Mouse (Mus musculus) embryo, embryonic 11 days (tissue): ENCODE measurements at regions not wholly inside any gene's neighbourhood (a gene's known extent, or its start where the extent isn't known, plus 50 kb on each side); places are given as distances from the start of the nearest gene placed in this dataset.

Source experiments
- DNase-seq: peaks from one replicate; pipeline ENCODE4 v3.0.0-alpha.2; 2015

DNA sequence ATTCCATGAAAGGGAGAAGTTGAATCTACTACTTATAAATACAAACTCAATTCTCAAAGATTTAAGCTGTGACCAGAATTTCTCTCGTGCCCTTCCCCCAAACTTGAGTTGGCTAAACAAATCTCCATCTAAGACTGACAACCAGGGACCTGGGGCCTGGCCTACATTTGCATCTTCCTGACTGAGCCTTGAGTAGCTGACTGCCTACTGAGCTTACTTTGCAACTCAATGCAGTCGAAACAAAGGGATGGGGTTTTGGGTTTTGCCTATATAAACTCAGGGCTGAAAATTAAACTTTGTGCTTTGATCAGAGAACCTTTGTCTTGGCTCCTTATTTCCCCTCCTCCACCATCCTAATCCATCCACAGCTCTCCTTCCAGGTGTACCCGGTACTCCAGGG, 205.9 kb downstream of the Dusp6 start:
- peak; percentile 11 for DNase-seq

DNA sequence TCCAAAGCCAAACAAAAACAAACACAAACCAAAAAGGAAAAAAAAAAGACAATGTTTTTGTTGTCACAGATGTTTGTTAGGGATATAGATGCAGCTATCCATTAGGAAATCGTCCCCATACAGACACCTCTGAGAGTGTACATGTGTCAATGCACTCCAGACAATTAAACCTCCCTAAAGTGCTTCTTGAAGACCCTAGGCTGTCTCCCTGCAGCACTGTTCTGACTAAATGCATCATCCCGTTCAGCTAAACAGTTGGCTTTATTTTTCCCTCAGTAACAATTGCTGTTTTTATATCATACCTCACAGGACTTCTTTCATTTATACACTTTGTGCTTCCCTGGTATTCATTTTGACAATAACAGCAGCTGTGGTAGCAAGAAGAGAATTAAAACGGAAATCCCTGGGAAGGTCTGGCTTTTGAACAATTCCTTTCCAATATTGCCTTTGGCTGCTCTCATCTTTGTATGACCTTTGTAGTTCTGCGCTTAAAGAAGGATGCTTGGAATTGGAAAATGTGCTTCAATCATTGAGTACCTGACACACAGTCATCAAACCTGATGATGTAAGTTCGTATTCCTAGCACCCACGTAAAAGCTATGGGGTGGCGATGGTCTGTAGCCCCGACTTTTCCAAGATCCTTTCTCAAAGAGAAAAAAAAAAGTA, 208.9 kb downstream of the Dusp6 start:
- no peak for DNase-seq

DNA sequence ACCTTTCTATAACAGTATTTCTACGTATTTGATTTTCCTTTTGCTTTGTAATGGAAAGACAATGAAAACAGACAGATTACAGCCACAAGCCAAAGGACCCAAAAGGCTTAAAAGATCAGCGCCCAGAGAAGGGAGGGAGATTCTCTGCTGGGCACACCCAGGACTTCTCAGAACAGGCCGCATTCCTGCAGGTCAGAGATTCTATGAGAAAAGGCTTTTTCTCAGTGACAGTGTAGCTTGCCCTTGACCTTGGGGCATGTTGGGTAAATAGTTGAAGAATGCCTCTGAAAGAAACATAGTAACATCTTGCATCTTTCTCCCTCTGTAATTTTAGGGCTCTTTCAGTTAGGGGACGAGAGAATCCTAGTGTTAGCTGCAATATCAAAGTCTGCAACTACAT, 209.8 kb downstream of the Dusp6 start:
- no peak for DNase-seq

DNA sequence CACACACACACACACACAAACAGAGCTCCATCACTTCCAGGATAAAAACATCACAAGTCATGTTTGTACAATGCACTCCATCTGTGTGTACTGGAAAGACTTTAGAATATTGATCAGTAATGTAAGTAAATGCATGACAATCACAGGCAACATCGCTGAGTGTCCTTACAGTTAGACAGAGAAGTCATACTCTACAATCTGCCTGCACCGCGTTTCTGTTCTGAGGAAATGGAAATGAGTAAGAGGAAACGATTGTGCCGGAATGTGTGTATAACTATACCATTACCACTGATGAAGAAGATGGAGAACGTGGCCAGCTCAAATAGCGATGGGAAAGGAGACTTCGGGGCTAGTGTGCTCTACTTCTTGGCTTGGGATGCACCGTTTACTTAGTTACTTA, 210.7 kb downstream of the Dusp6 start:
- DNase-seq, result no peak

DNA sequence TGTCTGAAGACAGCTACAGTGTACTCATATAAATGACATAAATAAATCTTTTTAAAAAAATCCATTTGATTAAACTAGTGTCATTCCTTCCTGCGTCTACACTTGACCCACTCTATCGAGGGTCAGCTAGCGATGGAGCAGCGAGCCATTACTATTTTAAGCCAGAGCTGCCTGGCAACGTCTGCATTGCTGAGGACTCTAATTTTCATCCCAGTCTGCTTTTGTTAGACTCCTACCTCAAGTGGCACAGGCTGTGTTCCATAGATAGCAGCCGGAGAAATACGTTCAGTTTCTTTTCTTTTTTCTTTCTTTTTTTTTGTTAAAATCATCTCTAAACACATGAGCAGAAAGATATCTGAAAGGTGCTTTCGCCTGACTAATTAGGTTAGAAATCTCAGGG, 211.5 kb downstream of the Dusp6 start:
- DNase-seq, result no peak

DNA sequence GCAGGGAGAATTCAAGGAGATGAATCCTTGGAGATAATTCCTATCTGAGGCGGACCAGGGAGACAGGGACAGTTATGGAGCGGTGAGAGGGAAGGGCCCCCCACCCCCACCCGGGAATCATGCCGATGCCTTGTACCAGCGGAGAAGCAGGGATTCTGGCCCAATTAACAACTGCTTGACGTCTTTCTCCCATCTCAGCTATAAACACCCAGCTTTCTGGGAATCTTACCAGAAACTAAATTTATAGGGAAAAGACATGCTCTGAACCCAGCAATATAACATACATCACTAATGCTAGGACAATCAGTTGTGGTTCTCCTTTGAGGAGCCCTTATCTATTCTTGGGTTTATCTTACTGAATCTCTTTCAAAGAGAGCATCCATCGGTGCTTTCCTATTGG, 213.2 kb downstream of the Dusp6 start:
- DNase-seq, result no peak

DNA sequence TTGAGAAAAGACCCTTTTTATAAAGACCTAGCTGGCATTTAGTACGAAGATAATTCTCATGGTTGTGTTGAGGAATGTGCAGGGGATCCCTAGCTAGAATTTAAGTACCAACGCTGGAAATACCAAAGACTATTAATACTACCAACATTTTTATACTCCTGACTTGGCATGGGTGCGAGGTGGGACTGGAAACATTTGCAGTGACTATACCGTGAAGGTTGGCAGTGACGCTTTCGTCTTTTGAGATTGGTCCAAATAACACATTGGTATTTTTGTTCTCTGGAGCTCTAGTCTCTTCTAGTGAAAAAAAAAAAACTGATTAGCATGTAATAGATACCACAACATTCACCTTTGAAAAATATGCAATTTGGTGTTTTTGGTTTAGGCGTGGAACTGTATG, 213.7 kb downstream of the Dusp6 start:
- no peak for DNase-seq

DNA sequence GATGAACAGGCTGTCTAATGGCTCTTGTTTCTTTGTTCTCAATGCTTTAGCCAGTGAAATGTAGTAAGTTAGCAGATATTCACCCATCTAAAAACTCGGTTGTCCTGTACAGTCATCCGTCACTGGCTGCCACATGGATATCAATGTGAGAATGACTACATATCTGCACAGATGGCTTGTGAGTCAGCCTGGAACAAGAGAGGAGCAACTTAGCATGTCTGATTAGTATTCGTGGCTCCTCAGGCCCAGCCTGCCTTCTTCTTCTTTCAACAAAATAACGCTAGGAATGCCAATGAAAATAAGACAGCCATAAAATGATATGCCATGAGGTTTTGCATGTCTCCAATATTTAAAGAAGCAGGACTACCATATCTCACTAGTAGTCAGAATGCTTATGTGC, 217.5 kb downstream of the Dusp6 start:
- no peak for DNase-seq

DNA sequence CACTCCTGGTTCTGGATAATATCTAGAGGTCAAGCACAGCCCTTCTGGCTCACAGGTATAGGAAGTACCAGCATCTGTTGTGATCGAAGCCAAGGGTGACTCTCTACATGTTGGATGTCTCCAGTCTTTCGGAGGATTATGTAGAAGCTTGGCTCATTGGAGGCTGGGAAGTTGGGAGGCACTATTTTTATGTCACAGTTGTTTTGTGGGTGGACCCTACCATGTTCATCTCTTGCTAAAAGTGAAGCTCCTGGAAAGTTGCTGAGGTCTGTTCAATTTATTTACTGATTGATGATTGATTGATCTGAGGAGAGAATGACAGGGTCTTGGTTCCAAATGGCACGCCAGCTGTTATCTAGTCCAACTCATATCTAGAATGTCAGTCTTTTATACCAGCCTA, 219.0 kb downstream of the Dusp6 start:
- no peak for DNase-seq

DNA sequence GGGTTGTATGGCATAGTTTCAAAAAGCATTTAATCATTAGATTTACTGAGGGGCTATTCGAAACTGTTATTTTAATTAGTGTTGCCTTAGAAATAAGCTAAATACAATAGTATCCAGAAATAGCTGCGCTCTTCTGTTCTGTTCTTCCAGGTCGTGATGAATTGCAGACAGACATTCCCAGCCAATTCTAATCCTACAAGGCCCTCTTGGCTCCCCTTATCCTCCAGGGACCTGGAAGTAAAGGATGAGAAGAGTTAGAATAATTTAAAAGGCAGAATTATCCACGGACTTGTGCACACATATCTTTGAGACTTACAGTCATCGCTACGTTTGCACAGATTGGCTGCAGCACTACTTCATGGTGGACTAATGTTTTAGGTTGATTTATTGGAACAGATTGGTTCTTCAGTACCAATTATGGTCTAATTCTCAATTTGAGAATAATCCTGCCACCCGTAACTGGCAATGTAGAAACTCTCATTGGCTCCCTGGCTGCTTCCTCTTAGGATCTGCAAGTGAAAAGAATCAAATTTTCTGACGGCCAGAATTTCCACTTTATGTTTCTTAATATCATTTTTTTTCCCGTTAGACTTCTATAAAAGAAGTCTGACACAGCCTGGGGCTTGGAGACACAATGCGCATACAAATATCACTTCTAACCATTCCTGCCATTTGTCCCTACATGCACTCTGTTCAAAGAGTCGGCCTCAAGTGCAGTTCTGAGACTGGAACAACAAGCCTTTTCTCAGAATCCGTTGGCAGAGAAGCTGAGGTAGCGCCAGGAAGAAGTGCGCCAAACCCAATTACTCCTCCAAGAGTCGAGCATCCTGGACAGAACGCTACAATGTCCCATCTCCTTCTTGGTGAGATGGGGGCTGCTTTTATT, 225.4 kb downstream of the Dusp6 start:
- no peak for DNase-seq

DNA sequence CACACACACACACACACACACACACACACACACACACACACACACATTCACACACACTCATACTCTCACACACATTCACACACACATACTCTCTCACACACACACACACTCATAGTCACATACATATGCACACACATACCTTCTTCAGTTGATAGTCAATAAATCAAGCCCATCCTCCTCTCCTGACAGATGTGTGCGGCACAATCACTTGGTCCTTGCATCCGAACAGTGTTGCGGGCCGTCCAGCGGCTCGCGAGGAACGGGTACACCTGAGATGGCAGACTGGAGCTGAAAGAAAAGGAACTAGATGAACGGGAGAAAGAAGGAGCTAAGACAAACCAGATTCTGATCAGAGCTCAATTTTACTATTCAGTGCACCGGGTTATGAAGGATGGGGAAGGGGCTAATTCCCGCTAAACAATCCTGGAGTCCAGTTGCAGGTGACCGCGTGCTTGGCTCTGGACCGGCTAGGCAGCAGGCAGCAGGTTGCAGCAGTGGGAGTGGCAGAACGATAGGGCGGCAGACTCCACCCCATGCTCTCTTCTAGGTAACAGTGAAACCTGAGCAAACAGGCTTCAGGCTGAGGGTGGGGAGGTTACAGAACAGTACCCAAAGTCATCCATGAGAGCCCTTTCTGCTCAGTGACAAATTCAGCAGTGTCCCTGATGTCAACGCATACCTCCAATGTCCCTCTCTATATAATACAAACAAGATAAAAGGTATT, 247.8 kb downstream of the Csl start:
- DNase-seq, result no peak

DNA sequence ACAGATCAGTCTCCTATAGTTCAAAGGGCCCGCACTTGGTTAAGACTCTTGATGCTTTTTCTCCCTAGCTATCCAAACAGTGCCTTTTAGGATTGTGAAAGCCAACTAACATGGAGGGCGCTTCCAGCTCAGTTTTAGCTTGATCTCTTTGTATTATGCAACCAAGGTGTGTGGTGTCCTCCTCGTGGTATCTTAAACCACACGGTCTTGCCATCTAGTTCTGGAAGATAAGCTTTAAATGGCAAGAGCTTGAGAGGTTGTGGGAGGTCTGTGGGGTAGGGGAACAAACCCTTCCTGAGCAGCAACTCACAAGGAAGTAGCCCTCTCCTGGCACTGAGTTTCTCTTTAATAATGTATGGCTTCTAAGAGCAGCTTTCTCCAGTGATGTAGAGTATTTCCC, 241.5 kb downstream of the Csl start:
- DNase-seq, result no peak

DNA sequence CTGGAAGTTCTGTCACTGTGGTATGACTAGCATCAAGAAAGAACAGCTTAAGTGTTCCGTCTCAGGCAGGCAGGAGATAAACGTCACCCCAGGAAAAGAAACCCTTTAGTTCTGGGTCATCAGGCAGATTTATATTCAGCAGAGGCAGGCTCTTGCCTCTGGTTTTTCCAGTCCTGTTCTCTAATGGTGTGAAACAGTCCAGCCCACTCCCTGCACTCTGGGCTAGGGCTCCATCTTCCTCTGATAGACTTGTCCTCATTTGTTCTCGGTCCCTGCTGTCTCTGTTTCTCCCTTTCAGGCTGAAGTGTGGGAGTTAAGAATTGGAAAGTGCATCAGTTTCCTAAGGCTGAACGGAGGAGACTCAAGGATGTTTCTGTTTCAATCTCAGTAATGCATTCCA, 240.0 kb downstream of the Csl start:
- peak; percentile 44 for DNase-seq

DNA sequence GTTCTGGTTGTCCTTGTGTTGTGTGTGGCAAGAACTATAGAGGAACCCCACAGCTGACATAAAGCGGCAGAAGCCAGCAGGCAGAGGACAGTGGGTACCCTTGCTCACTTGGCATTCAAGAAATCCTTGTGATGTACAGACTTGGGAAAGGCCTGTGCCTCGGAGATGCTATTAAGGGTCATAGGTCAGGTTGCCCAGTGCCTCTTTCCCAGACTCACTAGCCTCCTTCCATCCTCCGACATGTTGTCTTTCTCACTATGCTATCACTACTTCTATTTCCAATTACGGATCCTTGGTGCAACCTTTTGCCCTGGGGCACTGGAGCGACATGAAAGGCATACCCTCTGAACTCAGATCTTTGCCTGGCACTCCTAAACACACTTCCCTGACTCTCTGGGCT, 235.6 kb downstream of the Csl start:
- no peak for DNase-seq

DNA sequence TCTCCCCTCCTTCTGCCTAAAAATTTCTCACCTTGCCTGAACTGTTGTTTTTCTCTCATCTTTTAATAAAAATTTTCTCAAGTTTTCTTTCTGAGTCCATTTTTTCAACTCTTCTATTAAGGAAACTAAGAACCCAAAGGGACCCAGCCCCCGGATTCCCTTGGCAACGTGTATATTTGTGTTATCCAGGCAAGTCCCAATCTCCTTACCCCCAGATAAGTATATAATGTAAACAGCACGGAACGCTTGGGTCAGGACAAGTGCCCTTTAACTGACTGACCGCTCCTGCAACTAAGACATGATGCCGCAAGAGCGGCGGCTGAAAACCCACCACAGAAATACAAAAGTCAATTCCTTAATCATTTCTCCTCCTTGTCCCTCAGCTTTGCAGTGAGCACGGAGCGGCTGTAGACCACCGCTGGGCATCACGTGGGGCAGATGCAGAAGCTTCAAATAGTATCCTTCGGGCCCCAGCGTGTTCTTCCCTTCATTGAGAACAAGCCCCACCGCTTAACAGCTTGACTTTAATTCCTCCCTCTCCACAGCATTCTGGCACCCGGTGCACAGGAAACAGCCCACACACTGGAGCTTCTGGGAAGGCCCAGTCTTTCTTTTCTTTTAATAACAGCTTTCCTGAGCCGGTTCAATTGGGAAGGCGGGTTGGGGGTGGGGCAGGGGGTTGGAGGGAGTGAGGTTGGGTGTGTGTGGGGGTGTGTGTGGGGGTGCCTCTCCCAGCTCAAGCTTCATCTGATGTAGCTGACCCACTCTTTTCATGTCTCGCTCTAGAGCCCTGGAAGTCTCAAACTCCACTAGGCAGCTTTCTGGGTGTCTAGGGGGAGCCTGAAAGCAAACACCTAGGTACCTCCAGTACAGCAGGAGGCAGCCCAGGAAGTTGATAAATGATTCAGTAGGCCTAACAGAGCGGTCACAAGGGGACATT, 234.9 kb downstream of the Csl start:
- peak; percentile 49 for DNase-seq

DNA sequence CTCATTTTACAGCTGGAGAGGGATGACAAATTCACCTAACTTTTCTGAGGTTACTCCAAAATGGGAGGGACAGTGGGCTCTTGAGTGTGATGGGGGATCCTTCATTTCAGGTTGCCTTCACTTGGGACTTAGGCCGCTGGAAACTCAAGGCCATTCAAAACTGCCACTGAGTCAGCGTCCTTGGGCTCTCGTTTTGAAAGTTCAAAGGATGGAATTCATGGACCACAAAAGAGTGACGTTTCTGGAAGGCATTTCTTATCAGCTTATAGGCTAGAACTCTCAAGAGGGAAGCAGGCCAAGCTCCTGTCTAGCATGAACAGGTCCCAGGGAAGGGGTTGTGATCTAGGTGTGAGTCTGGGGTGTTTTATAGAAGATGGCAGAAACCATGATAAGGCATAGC, 233.3 kb downstream of the Csl start:
- no peak for DNase-seq

DNA sequence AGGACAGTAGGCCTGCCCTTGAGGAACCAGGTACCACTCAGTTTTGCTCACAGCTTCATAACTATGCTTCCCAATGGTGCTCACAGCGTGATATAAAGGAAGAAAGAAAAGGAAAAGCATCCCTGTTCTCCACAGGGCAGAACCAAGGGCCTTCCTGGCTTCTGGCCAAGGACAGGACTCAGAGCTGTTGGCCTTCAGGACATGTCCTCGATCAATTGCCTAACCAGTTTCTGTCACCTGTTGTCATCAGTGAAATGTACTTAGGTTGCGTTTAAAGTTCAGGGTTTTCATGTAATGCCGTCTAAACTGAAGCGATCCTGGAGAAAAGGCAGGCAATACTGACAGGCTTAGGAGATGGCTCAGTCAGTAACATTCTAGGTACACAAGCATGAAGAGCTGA, 232.9 kb downstream of the Csl start:
- no peak for DNase-seq

DNA sequence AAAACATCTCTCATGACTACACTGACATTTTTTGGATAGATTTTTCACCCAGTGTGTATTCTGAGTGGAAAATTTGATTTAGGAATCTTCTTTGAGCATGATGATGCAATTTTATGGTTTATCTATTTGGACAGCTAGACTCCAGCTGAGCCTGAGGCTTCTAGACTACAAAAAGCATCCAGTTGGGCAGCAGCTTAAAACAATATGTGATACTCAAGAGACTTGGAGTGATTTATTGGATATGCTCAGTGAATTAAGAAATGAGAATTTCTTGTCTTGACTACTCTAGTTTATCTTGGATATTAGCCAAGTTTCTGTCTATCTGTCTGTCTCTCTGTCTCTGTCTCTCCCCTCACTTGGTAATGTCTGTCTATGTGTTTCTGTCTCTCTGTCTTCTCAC, 228.4 kb downstream of the Csl start:
- no peak for DNase-seq

DNA sequence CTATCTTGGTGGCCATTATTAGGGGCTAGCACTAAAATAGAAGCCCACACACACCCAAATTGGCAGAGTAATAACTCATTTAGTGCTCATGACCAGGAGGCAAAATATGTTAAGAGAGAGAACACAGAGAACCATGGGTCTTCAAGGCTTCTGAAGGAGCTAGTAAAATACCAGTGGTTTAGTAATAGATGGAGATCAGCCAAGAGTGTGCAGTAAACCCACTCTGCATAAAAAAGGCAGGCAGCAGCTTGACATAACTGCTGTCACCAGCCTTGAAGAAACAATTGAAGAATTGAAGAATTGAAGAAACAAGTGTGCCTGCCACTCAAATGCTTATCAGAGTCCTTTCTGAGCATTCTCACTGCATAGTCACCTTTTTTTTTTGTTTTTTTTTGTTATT, 227.9 kb downstream of the Csl start:
- DNase-seq, result no peak

DNA sequence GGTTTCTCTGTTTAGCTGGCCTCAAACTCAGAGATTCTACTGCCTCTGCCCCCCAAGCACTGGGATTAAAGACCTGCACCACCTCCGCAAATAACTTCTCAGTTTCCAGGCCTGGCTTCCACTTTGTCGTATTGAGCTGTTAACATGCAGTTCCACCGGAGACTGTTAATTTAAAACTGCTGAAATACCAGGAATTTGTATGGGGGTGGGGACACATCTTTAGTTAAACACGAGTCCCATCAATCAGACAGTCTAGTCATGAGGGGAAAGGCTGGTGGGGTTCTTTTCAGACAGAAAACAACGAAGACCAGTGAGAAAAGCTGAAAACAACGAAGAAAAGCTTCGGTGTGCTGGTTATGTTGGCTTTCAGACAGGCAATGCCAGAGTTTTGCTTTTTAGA, 227.5 kb downstream of the Csl start:
- DNase-seq, result peak; percentile 54

DNA sequence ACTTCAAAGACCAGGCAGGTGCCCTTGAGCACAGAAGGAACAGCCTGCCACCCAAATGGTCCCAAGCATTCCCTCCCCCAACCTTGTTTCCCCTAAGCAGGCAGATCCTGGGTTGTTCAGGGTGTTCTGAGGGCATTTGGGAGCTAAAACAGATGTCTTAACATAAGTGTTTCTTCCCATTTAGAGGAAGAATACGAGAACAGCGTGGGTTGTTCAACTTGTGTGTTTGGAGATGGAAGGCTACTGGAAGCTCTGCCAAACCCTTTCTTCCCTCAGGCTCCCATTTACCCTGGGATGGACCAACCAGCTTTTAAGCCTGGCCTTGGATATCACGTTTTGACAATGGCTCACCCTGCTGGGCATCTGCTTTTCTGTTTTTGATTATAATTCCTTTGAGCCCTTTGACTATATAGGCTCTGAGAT, 226.8 kb downstream of the Csl start:
- peak; percentile 49 for DNase-seq

DNA sequence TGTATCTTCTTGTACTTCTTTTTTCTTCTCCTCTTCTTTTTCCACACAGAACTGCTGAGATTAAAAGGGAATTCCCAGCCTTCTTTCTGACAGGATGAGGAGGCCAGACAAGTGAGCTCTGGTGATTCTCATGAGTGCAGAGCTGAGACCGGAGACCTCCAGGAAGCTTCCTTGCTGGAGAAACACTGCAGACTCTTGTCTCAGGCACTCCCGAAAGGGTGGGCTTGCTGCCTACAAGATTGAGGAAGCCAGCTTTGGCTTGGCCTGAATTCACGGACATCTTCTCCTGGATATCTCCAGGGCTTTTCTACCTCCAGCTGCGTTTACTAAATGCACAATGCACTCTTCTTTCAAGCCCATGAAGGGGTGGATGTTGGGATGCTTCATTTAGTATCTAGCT, 226.0 kb downstream of the Csl start:
- DNase-seq, result no peak

DNA sequence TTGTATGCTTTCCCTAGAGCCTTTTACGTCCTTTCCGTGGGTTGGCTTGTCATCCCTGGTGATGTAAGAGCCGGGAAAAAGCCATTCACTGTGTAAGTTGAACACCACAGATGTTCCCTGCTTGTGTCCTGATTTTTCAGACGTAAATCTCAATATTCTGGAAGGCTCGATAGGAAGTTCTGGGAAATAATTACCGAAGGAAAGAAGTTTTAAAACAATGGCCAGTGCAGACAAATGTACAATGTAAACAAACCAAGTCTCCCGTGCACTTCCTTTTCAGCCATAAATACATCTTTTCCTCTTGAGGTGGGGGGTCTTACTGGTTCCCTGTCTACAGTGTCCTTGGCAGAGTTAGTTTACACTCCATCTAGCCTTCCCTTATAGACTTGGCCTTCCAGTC, 225.2 kb downstream of the Csl start:
- peak; percentile 41 for DNase-seq
